Mouse (Mus musculus): ENCODE results near the gene Lmtk2. TPM values are rescaled to one million over a fixed set of nuclear protein-coding genes. Genes with fewer than 3 reads are reported as not detected.

Gene Lmtk2
- total RNA-seq, 2 experiments from 2014 or later: 150 to 166 TPM

GRCm38 (mm10) chr5:144234714-144235113, 134.5 kb downstream of the Lmtk2 start:
- no peak for DNase-seq (ENCODE audit: low spot score in 2 of 2)
- intact Hi-C loops (cut with DNase I): no loop called here

Other genes with a start within 250 kb of the Lmtk2 start
- not detected for gene Ankrd61, start 202.8 kb upstream of the Lmtk2 start, total RNA-seq (2021)
- gene Aimp2, start 190.6 kb upstream of the Lmtk2 start, total RNA-seq (2021): 10 to 100 TPM; 40.0 to 42.0 TPM
- gene Pms2, start 190.5 kb upstream of the Lmtk2 start, total RNA-seq (2021): 10 to 100 TPM; 16.9 to 19.0 TPM
- 1 to 10 TPM in 1 of 2 experiments, under 1 TPM in 1; 0.90 to 2.7 TPM for gene Gm42421, start 172.3 kb upstream of the Lmtk2 start, total RNA-seq (2021)
- gene Rsph10b, start 167.4 kb upstream of the Lmtk2 start, total RNA-seq (2021): 1 to 10 TPM; 3.6 to 5.6 TPM
- gene Ccz1, start 85.6 kb upstream of the Lmtk2 start, total RNA-seq (2021): 10 to 100 TPM; 44.7 to 47.3 TPM
- 1 to 10 TPM; 1.9 to 2.2 TPM for gene Ocm, start 73.8 kb upstream of the Lmtk2 start, total RNA-seq (2021)
- gene Bhlha15, start 89.8 kb downstream of the Lmtk2 start, total RNA-seq (2021): under 1 TPM; 0.36 to 0.42 TPM
- 10 to 100 TPM; 84.8 to 90.0 TPM for gene Tecpr1, start 123.2 kb downstream of the Lmtk2 start, total RNA-seq (2021)
- 10 to 100 TPM; 62.1 to 75.0 TPM for gene Bri3, start 144.0 kb downstream of the Lmtk2 start, total RNA-seq (2021)